Mouse (Mus musculus): Measurements from ENCODE around the gene Krt42.
A peak's percentile ranks its signal among the peaks of the same experiment; 100 is the strongest.

- peak; percentile 78 for TF ChIP-seq CTCF (IDR thresholded peaks at IDR 0.05; ENCODE audit: low read depth)
- no peak for TF ChIP-seq EP300 (IDR thresholded peaks at IDR 0.05; ENCODE audit: low read depth)
Observed at GRCm38 (mm10) chr11:100297801-100298200, 28.1 kb upstream of the Krt42 start.
